ENCODE assay signal across 8 mouse cellular contexts in genomic region chr1:40789666-40790233, GRCm38 (mm10). TPM values are rescaled to one million over a fixed set of nuclear protein-coding genes. Genes with fewer than 3 reads are reported as not detected.
DNase-seq lines count a peak whose midpoint lies in the region; ATAC-seq and TF ChIP-seq lines count a peak whose summit lies in the region.

No protein-coding gene starts in this region.

- peak overlapping the region; percentile 56; the same call in 1 of the 2 replicates for H3K27ac ChIP-seq in kidney, adult 2 months (ENCODE audit: insufficient read depth, low read depth, low read length)
- H3K27ac ChIP-seq in embryonic facial prominence, embryonic 13.5 days: peak overlapping the region; percentile 83
- peak overlapping the region; percentile 39 for H3K27ac ChIP-seq in hindbrain, embryonic 15.5 days (replicated peaks)

- DNase-seq in kidney, adult 2 months: peak; percentile 62
- DNase-seq in kidney, adult 18-20 months: no peak
- DNase-seq in thymus, postnatal 14 days: no peak
- DNase-seq in urinary bladder, adult 2 months (ENCODE audit: low spot score): no peak
- DNase-seq in left cerebral cortex, postnatal 25 days (ENCODE audit: low spot score in 2 of 2): no peak

- peak overlapping the region; percentile 74 for H3K9ac ChIP-seq in embryonic facial prominence, embryonic 13.5 days
- H3K9ac ChIP-seq in hindbrain, embryonic 15.5 days: peak overlapping the region; percentile 51; the same call in 1 of the 2 replicates

- no peaks in the 10 kb centered on the region for H3K9me3 ChIP-seq in embryonic facial prominence, embryonic 13.5 days
- no peaks in the 10 kb centered on the region for H3K9me3 ChIP-seq in hindbrain, embryonic 15.5 days

- H3K27me3 ChIP-seq in kidney, adult 2 months (replicated peaks; ENCODE audit: control insufficient read depth, insufficient read depth, low read length): no peaks in the 10 kb centered on the region
- H3K27me3 ChIP-seq in embryonic facial prominence, embryonic 13.5 days: no peaks in the 10 kb centered on the region
- no peaks in the 10 kb centered on the region for H3K27me3 ChIP-seq in hindbrain, embryonic 15.5 days

- no peak for TF ChIP-seq CTCF in kidney, adult 2 months (conservative IDR thresholded peaks at IDR 0.05; ENCODE audit: insufficient read depth, insufficient read length, low read depth, low read length)

- 27% methylated on average over 5 of the region's 5 CpGs for WGBS in kidney, adult 2 months
- 13% methylated on average over 5 of the region's 5 CpGs for WGBS in embryonic facial prominence, embryonic 13.5 days
- WGBS in hindbrain, embryonic 15.5 days: 18% methylated on average over 5 of the region's 5 CpGs

- H3K36me3 ChIP-seq in kidney, adult 2 months (ENCODE audit: control insufficient read depth, insufficient read depth, low read length): no peaks in the 10 kb centered on the region
- no peaks in the 10 kb centered on the region for H3K36me3 ChIP-seq in embryonic facial prominence, embryonic 13.5 days
- 0 out of 2 replicates have a peak, but pooled peaks cover 2% of the 10 kb centered on the region for H3K36me3 ChIP-seq in hindbrain, embryonic 15.5 days

- intact Hi-C loops in left cerebral cortex, postnatal 25 days (cut with DNase I): no loop called here

- ATAC-seq in embryonic facial prominence, embryonic 13.5 days (ENCODE audit: insufficient number of reproducible peaks, insufficient read depth, low FRiP score, low TSS enrichment, low read depth): 0 out of 2 replicates have a peak, but pooled peaks have one; percentile 48
- peak; percentile 37 for ATAC-seq in hindbrain, embryonic 15.5 days (ENCODE audit: low FRiP score, low read depth)
- peak; percentile 31; the same call in 1 of the 2 replicates for ATAC-seq in megakaryocyte-erythroid progenitor cell, adult 5-6 weeks (replicated peaks; ENCODE audit: low FRiP score, low TSS enrichment, poor library complexity, severe bottlenecking)

- peaks cover 3% of the 10 kb centered on the region; the same call in 1 of the 2 replicates for H3K4me1 ChIP-seq in kidney, adult 2 months (ENCODE audit: control insufficient read depth, insufficient read depth, low read length)
- H3K4me1 ChIP-seq in embryonic facial prominence, embryonic 13.5 days: peaks cover 7% of the 10 kb centered on the region
- peaks cover 21% of the 10 kb centered on the region for H3K4me1 ChIP-seq in hindbrain, embryonic 15.5 days (replicated peaks)

- peak overlapping the region; percentile 88 for H3K4me3 ChIP-seq in kidney, adult 2 months (ENCODE audit: insufficient read depth, low read depth, low read length)
- H3K4me3 ChIP-seq in embryonic facial prominence, embryonic 13.5 days: peak overlapping the region; percentile 69
- H3K4me3 ChIP-seq in hindbrain, embryonic 15.5 days: peak overlapping the region; percentile 78

- H3K4me2 ChIP-seq in embryonic facial prominence, embryonic 13.5 days: peak overlapping the region; percentile 78
- H3K4me2 ChIP-seq in hindbrain, embryonic 15.5 days: peak overlapping the region; percentile 78

- TF ChIP-seq POLR2A in kidney, adult 2 months (IDR thresholded peaks at IDR 0.05; ENCODE audit: low read depth, low read length): no peak

RNA-seq across cellular contexts. Expression of gene Mfsd9, which starts 0.7 kb away (rescaled TPM):
- 10.9 and 13.4 TPM in 2 replicates for polyA plus RNA-seq in kidney, adult 2 months (2012; rRNA removed)
- 3.3 and 3.8 TPM in 2 replicates for polyA plus RNA-seq in embryonic facial prominence, embryonic 13.5 days (2015; fragmentation: Nextera tagmentation; extraction: Ambion mirVana)
- 7.2 and 8.0 TPM in 2 replicates for polyA plus RNA-seq in hindbrain, embryonic 15.5 days (2015; fragmentation: Nextera tagmentation; extraction: Ambion mirVana)
- 1.8 and 2.1 TPM in 2 replicates for total RNA-seq in megakaryocyte-erythroid progenitor cell, adult 5-6 weeks (2014; fragmentation: Nextera tagmentation)
- total RNA-seq in megakaryocyte-erythroid progenitor cell, adult 5-6 weeks (2017): 1.7 and 4.7 TPM in 2 replicates
- polyA plus RNA-seq in urinary bladder, adult 2 months (2012; rRNA removed): 2.8 and 3.4 TPM in 2 replicates
- 1 to 10 TPM; 3.6 to 4.3 TPM for total RNA-seq in left cerebral cortex, postnatal 25 days (2021)

RNA-seq across cellular contexts. Expression of gene Tmem182, which starts 15.7 kb away (rescaled TPM):
- polyA plus RNA-seq in kidney, adult 2 months (2012; rRNA removed): 0.95 and 2.4 TPM in 2 replicates
- polyA plus RNA-seq in embryonic facial prominence, embryonic 13.5 days (2015; fragmentation: Nextera tagmentation; extraction: Ambion mirVana): 0.20 and 0.62 TPM in 2 replicates
- 0.06 and 0.09 TPM in 2 replicates for polyA plus RNA-seq in hindbrain, embryonic 15.5 days (2015; fragmentation: Nextera tagmentation; extraction: Ambion mirVana)
- not detected in 2 replicates for total RNA-seq in megakaryocyte-erythroid progenitor cell, adult 5-6 weeks (2014; fragmentation: Nextera tagmentation)
- not detected in 2 replicates for total RNA-seq in megakaryocyte-erythroid progenitor cell, adult 5-6 weeks (2017)
- polyA plus RNA-seq in urinary bladder, adult 2 months (2012; rRNA removed): 0.93 and 1.0 TPM in 2 replicates
- under 1 TPM in 1 of 2 experiments, not detected in 1; 0.25 TPM for total RNA-seq in left cerebral cortex, postnatal 25 days (2021)
